Mouse (Mus musculus): ENCODE data around the gene Nolc1.
"Not testable (repeated sequence)": the region's sequence is repeated elsewhere in the genome, so short reads cannot be mapped to it uniquely, and the experiment has no call there.

Nolc1 gene

DNA sequence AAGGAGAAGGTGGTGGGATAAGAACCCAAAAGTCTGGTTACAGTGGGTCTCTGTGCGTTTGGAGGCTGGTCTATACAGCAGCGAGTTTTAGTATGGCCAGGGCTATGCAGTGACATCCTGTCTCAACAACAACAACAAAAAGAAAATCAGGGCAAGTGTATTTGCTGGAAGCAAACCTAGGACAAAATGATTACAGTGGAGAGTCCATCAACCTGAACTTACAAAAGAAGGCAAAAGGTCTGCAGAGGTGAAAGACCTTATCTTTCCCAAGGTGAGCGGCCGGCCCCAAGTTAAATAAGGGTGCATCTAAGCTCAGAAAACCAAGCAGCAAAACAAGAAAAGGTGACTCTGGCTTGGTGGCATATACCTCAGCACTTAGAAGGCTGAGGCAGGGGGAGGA is 16.0 kb downstream of the Nolc1 start:
- no peak for DNase-seq (ENCODE audit: extremely low spot score)

- DNase-seq (ENCODE audit: extremely low spot score) = no peak
Observed at GRCm38 (mm10) chr19:46094144-46094543, 18.5 kb downstream of the Nolc1 start.

DNA sequence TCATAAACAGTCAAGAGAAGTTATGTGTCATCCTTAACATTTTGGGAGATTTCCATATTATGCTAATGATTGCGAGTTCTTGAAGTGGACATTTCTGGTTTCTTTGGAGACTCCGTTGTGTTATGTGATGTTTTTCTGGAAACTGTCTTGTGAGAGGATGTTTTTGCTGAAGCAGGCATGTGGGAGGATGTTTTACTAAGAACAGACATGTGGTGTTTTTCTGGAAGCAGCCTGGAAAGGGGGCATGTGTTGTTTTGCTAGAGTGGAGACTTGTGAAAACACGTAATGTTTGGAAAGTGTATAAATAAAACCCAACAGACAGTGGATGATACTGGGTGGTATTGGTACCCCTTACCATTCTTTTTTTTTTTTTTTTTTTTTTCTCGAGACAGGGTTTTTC is 19.6 kb downstream of the Nolc1 start:
- no peak for DNase-seq (ENCODE audit: extremely low spot score)

DNA sequence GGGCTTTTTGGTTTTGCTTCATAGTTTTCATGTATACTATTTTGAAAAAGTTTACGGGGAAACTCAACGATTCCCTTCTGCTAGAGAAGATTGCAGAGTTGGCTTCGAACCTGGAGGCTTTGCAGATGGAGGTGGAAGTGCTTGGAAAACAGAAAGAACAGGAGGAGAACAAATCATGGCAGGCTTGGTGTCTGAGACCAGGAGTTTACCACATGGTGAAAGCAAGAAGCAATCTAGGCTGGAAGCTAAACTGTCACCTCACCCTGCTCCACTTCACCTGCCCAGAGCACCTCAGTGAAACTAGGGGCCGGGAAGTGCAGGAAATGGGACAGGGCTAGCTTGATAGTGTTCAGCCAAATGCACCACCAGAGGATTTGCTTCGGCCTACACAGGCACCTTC is 20.7 kb downstream of the Nolc1 start:
- DNase-seq (ENCODE audit: extremely low spot score) = no peak

DNA sequence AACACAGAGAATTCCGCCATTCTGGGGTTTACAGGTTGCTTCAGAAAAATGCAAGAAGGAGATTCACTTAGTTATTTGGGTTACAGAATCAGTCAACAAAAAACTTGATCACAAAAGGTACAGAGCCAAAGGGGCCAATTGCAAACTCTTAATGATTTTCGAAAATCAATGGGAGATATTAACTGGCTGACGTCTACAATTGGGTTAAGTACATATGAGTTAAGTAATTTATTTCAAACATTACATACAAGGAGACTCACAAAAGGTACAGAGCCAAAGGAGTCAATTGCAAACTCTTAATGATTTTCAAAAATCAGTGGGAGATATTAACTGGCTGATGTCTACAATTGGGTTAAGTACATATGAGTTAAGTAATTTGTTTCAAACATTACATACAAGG is 23.9 kb downstream of the Nolc1 start:
- DNase-seq (ENCODE audit: extremely low spot score) = no peak

DNA sequence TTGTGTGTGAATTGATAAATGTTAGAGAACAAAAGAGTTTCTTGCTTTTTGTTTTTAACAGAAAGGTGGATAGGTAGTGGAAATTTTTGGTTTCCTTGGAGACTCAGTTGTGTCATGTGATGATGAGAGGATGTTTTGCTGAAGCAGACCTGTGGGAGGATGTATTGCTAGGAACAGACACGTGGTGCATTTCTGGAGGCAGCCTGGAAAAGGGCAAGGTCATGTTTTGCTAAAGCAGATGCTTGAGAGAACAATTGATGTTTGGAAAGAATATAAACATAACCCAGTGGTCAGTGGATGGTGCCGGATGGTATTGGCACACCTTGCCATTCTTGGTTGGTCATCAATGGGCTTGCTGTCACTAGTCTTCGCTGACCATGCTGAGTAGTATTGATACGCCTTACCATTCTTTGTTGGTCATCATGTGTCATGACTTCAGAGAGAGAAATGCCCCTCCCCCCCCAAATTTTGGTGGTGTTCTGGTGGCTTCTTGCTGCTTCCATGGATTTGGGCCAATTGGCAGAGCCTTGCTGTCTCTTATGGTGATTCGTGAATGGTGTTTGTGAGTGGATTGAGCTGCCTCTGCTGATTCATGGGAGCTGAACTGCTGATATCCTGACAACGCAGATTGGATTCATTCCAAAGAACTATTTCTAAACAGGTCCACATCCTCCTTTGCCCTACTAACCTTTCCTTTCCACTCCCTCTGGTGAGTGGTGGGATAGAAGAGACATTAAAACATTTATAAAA is 27.9 kb downstream of the Nolc1 start:
- no peak for DNase-seq (ENCODE audit: extremely low spot score)

DNA sequence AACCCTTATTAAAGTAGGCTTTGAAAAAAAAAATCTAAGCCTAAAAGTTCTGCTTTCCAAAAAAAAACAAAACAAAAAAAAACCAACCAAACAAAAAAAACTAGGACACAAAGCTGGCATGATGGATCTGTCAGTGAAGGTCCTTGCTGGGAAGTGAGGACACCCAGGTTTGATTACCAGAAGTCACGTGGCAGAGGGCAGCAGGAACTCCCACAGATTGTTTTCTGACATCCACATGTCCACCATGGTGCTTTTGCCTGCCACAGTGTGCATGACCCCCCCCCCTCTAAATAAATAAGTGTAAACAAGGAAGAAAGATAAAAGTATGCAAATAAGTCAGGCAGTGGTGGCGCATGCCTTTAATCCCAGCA is 28.5 kb downstream of the Nolc1 start:
- DNase-seq (ENCODE audit: extremely low spot score) = no peak

DNA sequence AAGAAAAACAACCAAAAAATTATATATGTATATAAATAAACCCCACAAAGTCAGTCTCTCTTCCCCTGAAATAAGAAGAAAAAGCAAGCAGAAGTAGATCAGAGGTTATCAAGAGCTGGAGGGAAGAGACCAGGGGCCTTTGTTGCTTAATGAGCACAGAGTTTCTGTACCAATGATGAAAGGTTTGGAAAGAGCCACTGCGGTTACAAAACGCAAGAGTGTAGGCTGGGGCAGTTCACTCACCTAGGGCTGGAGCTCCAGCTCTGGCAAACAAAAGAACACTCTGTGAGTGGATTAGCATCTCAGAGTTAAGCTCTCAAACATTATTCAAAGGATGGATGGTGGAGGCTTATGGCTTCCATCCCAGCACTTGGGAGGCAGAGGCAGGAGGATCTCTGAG is 34.6 kb downstream of the Nolc1 start:
- no peak for DNase-seq (ENCODE audit: extremely low spot score)

DNA sequence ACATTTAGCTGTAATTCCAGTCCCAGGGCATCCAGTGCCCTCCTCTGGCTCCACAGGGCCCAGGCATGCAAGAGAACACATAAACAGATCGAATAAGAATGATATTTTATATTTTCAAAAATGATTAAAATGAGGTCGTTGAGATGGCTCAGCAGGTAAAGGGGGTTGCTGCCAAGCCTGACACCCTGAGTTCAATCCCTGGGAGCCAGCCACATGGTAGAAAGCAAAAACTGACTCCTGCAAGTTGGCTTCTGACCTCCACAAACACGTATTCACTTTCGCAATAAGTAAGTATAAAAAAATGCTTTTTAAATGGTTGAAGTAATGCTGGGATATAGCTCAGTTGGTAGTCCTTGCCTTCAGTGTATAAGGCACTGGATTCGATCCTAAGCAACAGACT is 35.1 kb downstream of the Nolc1 start:
- DNase-seq (ENCODE audit: extremely low spot score) = no peak

DNA sequence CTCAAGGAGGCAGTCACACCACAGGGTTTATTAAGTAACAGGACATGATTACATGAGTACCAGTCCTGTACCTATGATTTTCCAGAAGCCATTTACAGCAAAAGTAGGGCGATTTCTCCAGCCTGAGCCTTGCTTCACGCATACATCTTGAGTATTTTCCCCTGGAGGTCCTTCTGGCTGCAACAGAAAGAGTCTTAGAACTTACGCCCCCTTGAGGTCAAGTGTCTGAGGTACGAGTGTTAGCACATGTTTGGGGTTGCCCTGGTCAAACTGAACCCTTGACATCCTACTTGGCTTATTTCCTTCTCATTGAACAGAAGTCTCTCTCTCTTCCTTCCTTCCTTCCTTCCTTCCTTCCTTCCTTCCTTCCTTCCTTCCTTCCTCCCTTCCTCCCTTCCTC is 39.0 kb downstream of the Nolc1 start:
- DNase-seq (ENCODE audit: extremely low spot score) = no peak

DNA sequence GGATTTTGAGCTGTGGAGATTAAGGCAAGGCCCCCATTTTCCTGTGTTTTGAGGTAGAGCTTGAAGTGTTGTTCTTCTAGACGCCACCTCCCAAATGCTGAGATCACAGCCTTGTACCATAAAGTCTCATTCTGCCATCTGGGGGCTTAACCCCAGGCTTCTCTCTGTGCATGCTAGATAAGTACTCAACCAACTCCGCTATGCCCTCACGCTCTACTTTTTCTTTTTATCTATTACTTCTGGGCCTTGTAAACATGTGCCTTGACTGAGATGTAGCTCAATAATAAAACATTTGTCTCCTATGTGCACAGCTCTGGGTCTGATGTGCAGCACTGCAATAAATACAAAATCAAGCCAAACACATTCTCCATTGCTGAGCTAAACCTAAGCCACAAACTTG is 43.8 kb downstream of the Nolc1 start:
- no peak for DNase-seq (ENCODE audit: extremely low spot score)

DNA sequence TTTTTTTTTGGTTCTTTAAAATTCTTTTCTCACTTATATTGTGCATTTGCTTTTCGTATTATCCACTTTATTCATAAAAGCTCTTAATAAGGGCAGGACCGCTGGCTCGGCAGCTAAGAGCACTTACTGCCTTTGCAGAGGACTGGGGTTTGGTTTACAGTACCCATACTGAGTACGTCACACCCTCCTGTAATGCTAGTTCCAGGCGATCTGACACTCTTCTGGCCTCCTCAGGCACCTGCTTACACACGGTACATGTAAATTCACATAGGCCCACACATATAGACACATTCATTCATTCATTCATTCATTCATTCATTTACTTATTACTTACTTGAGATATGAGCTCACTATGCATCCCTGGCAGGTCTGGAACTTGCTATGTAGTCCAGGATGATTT is 45.2 kb downstream of the Nolc1 start:
- DNase-seq (ENCODE audit: extremely low spot score) = no peak

- DNase-seq (ENCODE audit: extremely low spot score) = no peak
Observed at GRCm38 (mm10) chr19:46123876-46124275, 48.2 kb downstream of the Nolc1 start.

- no peak for DNase-seq (ENCODE audit: extremely low spot score)
Observed at GRCm38 (mm10) chr19:46124651-46125050, 49.0 kb downstream of the Nolc1 start.

DNA sequence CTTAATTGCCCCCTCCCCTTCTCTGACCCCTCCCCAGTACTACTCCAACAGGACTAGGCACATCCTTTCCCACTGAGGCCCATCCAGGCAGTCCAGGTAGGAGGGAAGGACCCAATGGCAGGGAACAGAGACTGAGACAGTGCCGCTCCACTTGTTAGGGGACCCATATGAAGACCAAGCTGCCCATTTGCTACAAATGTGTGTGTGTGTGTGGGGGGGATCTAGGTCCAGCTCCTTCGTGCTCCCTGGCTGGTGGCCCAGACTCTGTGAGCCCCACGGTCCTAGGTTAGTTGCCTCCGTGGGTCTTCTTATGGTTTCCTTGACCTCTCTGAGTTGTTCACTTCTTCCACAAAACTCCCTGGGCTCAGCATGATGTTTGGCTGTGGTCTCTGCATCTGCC is 50.6 kb downstream of the Nolc1 start:
- no peak for DNase-seq (ENCODE audit: extremely low spot score)

GRCm38 (mm10) chr19:46129737-46130136 is 54.1 kb downstream of the Nolc1 start:
- DNase-seq (ENCODE audit: extremely low spot score) = not testable (repeated sequence)

- no peak for DNase-seq (ENCODE audit: extremely low spot score)
Observed at GRCm38 (mm10) chr19:46131283-46131682, 55.6 kb downstream of the Nolc1 start.

- no peak for DNase-seq (ENCODE audit: extremely low spot score)
Observed at GRCm38 (mm10) chr19:46131694-46132525, 56.2 kb downstream of the Nolc1 start, which contains the start of gene Elovl3. Gene Elovl3 (plus strand): TSS chr19:46131897.

DNA sequence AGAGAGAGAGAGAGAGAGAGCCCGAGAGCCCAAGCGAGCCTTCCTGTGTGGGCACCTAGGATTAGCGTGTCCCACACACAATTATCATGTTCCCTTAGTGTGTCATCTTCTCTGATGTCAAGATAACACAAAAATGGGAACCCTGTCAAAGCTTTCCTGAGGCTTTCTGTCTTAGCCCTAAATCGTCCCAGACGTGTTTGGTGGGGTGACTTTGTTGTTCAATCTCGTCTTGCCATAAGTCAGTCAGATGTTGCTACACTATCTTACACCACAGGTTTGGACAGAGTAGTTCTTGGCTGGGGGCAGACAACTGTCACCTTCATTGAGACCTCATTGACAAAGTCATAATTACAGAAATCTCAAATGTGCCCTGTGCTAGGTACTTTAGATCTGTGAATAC is 56.9 kb downstream of the Nolc1 start:
- DNase-seq (ENCODE audit: extremely low spot score) = no peak
